In the genomic region with DNA sequence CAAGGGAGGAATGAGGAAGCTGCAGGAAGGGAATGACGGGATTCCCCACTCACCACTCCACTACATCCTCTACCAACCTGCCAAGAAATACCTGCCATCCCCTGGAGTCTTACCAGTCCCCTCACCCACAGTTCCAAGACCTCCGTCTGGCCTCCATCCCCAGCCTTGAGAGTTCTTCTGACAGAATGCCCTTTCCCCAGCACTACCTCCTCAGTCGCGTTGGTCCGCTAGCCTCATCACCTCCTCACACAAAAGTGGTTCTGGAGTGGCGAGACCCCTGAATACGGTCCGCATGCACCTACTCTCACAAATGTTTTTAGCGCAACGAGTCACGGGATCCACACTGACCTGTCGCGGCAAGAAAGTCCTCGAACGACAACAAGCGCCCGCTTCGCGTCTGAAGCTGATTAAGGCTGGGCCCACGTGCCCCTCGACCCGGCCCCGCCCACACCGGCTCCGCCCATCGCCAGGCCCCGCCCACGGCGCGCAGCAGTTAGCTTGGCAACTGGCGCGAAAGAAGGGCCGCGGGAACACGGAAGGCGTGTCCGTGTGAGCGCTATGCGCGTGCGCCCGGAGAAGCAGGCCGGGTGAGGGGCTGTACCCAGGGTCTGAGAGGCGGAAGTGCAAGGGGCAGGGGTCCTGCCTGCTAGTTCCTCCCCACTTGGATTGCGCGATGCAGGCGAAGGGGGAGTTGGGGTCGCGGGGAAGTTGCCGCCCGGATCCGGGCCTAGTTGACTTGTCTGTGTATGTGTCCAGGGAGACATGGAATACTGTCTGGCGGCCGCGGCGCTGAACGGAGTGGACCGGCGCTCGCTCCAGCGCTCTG, we compare ENCODE assay signal across 8 mouse cellular contexts. TPM values are rescaled to one million over a fixed set of nuclear protein-coding genes. Genes with fewer than 3 reads are reported as not detected.
DNase-seq lines count a peak whose midpoint lies in the region; ATAC-seq and TF ChIP-seq lines count a peak whose summit lies in the region.

A gene (minus strand): TSS at position 416 of the 826 bp plus-strand sequence.
A gene (plus strand): TSS at position 501 of the 826 bp plus-strand sequence.

- peak within 1 kb of the TSS; percentile 75 for H3K4me3 ChIP-seq in gastrocnemius, adult 2 months
- peak within 1 kb of the TSS; percentile 68 for H3K4me3 ChIP-seq in hindbrain, postnatal 0 days (ENCODE audit: low read length)
- peak within 1 kb of the TSS; percentile 65 for H3K4me3 ChIP-seq in left cerebral cortex, adult 2 months

- no peaks in the 10 kb centered on the region for H3K9me3 ChIP-seq in hindbrain, postnatal 0 days (ENCODE audit: low read length)

- H3K27me3 ChIP-seq in hindbrain, postnatal 0 days (ENCODE audit: insufficient read depth, low read length): no peaks in the 10 kb centered on the region

- peak within 1 kb of the TSS; percentile 87 for H3K27ac ChIP-seq in gastrocnemius, adult 2 months
- peak within 1 kb of the TSS; percentile 65 for H3K27ac ChIP-seq in hindbrain, postnatal 0 days
- H3K27ac ChIP-seq in left cerebral cortex, adult 2 months: peak within 1 kb of the TSS; percentile 72

- no peak for TF ChIP-seq CTCF in gastrocnemius, adult 2 months (IDR thresholded peaks at IDR 0.05)
- no peak for TF ChIP-seq CTCF in hindbrain, postnatal 0 days (IDR thresholded peaks at IDR 0.05; ENCODE audit: low read depth)
- no peak for TF ChIP-seq CTCF in left cerebral cortex, adult 2 months (IDR thresholded peaks at IDR 0.05)

- H3K9ac ChIP-seq in hindbrain, postnatal 0 days (replicated peaks; ENCODE audit: low read length): peak within 1 kb of the TSS; percentile 51

- peak; percentile 99 for DNase-seq in ZHBTc4 (ENCODE audit: low read depth, low spot score)
- peak; percentile 97 for DNase-seq in gastrocnemius, adult 2 months
- peak; percentile 95 for DNase-seq in hindbrain, postnatal 0 days (ENCODE audit: low spot score)
- peak; percentile 90 to 92 for DNase-seq in left cerebral cortex, adult 2 months (ENCODE audit: extremely low spot score in 1 of 2, low spot score in 2 of 2)
- DNase-seq in right cerebral cortex, adult 2 months (ENCODE audit: low spot score in 2 of 2): peak; percentile 90 to 92
- DNase-seq in urinary bladder, postnatal 14 days (ENCODE audit: low spot score): peak; percentile 98

- H3K4me2 ChIP-seq in hindbrain, postnatal 0 days (ENCODE audit: low read depth, low read length): peak within 1 kb of the TSS; percentile 72

- intact Hi-C loops in gastrocnemius, adult 2 months (cut with DNase I): loop anchor here (5.0 kb wide), 1 partner anchor 176 kb away; no protein-coding TSS in a partner anchor
- intact Hi-C loops in left cerebral cortex, adult 2 months (cut with DNase I): no loop called here

- H3K36me3 ChIP-seq in hindbrain, postnatal 0 days (ENCODE audit: insufficient read depth, low read length): no peaks in the 10 kb centered on the region

- no peaks in the 10 kb centered on the region for H3K4me1 ChIP-seq in hindbrain, postnatal 0 days (ENCODE audit: insufficient read depth, low read length)

- ATAC-seq in common myeloid progenitor, adult 5-6 weeks (replicated peaks; ENCODE audit: low read depth, poor library complexity, severe bottlenecking): peak; percentile 93
- ATAC-seq in hindbrain, postnatal 0 days: peak; percentile 96
- peak; percentile 95 for ATAC-seq in megakaryocyte, adult 5-6 weeks (ENCODE audit: poor library complexity, severe bottlenecking)

- 2% methylated on average over 61 of the region's 61 CpGs for WGBS in hindbrain, postnatal 0 days

RNA-seq across cellular contexts. Expression of the first gene that starts in this region (rescaled TPM):
- total RNA-seq in common myeloid progenitor, adult 5-6 weeks (2017): 5.6 and 11.7 TPM in 2 replicates
- 1 to 10 TPM; 6.8 to 7.7 TPM for total RNA-seq in gastrocnemius, adult 2 months (2021)
- total RNA-seq in hindbrain, postnatal 0 days (2014; rRNA removed): 29.7 and 34.0 TPM in 2 replicates
- 21.0 and 21.2 TPM in 2 replicates for polyA plus RNA-seq in hindbrain, postnatal 0 days (2015; fragmentation: Nextera tagmentation; extraction: Ambion mirVana)
- 10 to 100 TPM; 14.8 to 18.9 TPM for total RNA-seq in left cerebral cortex, adult 2 months (2021)
- 0.69 and 2.0 TPM in 2 replicates for total RNA-seq in megakaryocyte, adult 5-6 weeks (2015)
- total RNA-seq in megakaryocyte, adult 5-6 weeks (2017): 0.73 and 1.3 TPM in 2 replicates

RNA-seq across cellular contexts. Expression of the second gene that starts in this region (rescaled TPM):
- total RNA-seq in common myeloid progenitor, adult 5-6 weeks (2017): 29.0 and 61.0 TPM in 2 replicates
- total RNA-seq in gastrocnemius, adult 2 months (2021): 10 to 100 TPM; 10.3 to 17.8 TPM
- total RNA-seq in hindbrain, postnatal 0 days (2014; rRNA removed): 1.5 and 9.9 TPM in 2 replicates
- polyA plus RNA-seq in hindbrain, postnatal 0 days (2015; fragmentation: Nextera tagmentation; extraction: Ambion mirVana): 15.9 and 16.7 TPM in 2 replicates
- 1 to 10 TPM; 4.9 to 5.9 TPM for total RNA-seq in left cerebral cortex, adult 2 months (2021)
- 28.4 and 37.0 TPM in 2 replicates for total RNA-seq in megakaryocyte, adult 5-6 weeks (2015)
- total RNA-seq in megakaryocyte, adult 5-6 weeks (2017): 13.5 and 18.0 TPM in 2 replicates

Comparison
In these comparisons a context has a peak if more than half of its experiments do, and no peak if none do; other contexts are left out.
1. Peak in every context shown above with its lines: DNase-seq, ATAC-seq, H3K4me3 ChIP-seq and H3K27ac ChIP-seq.